Mouse (Mus musculus) lung, adult 18-20 months (tissue): ENCODE measurements at regions not wholly inside any gene's neighbourhood (a gene's known extent, or its start where the extent isn't known, plus 50 kb on each side); places are given as distances from the start of the nearest gene placed in this dataset.
A peak's percentile ranks its signal among the peaks of the same experiment; 100 is the strongest.

ENCODE experiments used
- DNase-seq, 2 experiments: peaks; one replicate each; pipeline ENCODE4 v3.0.0; 2022; ENCODE audit warnings: mixed read lengths in 2 of 2

DNA sequence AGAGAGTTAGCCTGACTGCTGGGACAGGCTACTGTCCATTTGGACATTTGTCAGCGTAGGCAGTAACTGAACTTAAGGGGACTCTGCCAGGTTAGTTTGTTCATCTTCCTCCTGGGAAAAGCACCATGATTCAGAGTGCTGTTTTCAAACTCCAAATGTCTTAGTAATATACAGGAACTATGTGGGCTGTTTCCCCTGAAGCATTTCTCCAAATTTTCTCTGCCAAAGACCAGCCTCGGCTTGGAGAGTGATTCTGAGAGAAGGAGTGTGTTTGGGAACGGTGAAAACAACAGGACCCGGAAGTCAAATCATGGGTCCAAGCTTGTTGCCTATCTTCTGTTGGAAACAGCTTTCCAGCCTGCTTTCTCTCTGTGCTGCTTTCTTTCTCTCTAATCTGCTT, 52.1 kb downstream of the Rprm start:
- no peak for DNase-seq

DNA sequence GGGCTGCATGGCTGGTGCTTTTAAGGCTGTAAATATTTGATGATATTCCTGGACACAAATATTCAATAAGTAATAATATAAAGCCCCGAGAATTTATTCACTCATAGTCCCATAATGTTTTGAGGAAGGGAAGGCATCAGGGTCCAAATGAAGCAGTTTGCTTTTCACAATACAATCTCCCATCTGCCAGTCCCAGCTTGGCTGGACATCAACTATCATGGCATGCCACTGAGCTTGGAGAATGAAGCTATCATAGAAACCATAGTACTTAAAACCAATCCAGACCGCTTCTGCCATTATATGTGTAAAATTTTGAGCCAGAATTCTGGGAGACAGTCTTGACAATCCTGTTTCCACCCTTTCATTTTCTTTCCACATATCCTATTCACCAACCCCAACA, 56.5 kb downstream of the Rprm start:
- DNase-seq, result no peak

DNA sequence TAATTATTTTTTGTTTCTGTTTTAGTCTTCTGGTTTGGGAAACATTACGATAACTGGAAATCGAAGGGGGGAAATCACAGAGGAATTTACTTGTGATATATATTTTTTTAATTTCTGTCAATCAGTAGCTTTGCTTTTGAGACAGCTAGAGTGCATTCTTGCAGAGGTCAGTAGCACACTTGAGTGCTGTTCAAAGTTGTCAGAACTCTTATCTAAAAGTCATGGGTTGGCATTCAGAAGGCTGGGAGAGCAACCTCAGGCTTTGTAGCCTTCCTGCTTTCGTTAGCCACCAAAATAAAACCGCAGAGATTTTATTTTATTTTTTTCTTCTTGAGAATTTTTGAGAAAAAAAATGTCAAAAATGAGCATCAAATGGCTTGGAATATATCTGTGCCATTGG, 62.6 kb downstream of the Rprm start:
- DNase-seq, result peak in 1 of 2 experiments; percentile 9

DNA sequence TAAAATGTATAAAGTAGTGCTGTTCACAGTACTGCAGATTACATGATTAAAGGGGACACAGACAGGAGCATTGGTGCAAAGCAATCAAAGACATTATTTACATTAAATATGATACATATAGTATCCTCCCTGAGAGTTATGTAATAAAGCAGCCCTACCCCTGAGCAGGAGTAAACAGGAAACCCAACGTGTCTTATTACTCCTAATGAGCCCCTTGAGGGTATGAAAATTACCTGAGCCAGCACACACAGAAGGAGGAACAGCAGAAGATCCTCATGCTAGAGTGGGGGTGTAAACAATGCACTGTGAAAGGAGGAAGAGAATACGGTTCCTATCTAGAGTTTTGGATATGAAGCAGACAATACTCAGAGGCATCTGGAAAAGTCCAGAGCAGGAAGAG, 95.2 kb downstream of the Rprm start:
- DNase-seq, result no peak

DNA sequence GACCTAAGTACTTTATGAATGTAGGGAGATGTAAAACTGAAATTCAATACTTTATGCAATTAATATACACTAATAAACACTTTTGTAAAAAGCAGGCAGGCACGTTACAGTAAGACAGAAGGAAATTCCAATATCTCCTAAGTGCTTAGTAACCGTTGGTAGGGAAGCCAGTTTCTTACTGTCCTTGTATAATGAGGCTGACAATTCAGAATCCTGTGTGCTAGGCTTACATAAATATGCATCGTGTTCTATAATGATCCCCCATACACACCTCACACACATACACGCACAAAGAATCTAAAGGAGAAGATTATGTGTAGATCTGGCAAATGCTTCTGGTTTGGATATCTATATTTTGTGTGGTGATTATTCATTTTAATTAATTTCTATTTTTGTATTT, 109.6 kb downstream of the Rprm start:
- DNase-seq, result no peak

DNA sequence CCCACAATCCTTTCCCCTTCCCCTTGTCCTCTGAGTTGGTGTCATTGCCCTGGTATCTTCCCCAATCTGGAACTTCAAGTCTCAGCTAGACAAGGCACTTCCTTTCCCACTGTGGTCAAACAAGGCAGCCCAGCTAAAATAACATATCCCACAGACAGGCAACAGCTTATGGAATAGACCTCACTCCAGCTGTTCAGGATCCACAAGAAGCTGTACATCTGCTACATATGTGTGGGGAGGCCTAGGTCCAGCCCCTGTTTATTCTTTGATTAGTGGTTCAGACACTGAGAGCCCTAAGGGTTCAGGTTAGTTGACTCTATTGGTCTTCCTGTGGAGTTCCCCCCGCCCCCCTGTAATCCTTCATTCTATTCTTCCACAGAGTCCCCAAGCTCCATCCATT, 124.9 kb downstream of the Rprm start:
- DNase-seq, result no peak

DNA sequence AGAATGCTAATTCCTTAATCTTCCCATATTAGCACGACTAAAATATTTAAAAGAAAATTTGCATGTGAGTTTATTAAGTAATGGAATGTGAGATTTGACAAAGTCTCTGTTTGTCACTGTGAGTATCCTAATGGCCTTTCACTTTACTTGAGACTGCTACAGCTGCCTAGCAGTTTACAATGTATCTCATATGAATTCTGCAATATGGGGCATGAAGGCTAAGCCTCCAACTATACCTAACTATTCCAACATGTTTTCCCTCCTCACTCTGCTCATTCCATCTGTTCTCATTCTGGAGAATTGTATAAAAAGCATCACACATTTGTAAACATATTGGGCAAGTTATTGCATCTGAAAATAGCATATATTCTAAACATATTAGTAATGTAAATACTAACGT, 137.1 kb downstream of the Rprm start:
- no peak for DNase-seq

DNA sequence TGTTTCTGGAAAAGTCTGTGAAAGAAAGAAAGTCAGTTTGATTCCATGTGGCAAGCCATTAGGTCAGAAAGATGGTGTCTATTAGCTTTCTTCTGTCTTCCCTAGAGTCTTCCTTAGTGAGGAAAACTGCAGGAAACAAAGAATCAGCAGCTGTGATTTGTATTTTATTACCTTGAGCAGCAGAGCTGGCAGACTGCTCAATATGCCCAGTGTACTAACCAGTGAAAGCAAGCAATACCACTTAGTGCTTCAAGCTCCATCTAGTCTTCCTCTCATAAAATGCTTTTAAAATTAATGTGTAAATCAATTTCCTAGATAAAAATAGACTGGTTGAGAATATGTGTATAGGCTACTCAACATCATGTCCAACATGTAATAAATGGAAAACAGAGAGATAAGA, 137.8 kb downstream of the Rprm start:
- no peak for DNase-seq

DNA sequence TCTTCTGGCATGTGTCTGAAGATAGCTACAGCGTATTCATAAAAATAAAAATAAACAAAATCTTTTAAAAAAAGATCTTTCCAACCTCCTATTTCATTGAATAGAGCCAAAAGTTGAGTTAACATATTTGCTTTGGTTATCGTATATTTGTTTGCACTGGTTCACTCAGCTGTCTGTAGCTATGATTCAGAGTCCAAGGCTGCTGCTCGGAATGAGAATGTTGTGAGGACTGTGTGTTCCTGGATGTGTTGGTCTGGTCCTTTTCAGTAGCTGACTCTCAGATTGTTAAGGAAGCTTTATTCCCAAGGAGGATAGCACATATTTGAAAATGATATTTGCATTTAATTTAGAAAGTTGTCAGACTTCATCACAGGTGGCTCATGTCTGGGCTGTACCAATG, 173.5 kb downstream of the Rprm start:
- DNase-seq, result no peak
